Comparison of ENCODE assay signal across 8 mouse cellular contexts in genomic region chr4:129286683-129287471, GRCm38 (mm10). TPM values are rescaled to one million over a fixed set of nuclear protein-coding genes. Genes with fewer than 3 reads are reported as not detected.
DNase-seq lines count a peak whose midpoint lies in the region; ATAC-seq and TF ChIP-seq lines count a peak whose summit lies in the region.

No protein-coding gene starts in this region.

- TF ChIP-seq CTCF in thymus, adult 2 months (IDR thresholded peaks at IDR 0.05; ENCODE audit: borderline replicate concordance, control insufficient read depth, extremely low read depth, insufficient read depth, low read length, poor library complexity), result no peak

- no peak for DNase-seq in thymus, adult 2 months
- DNase-seq in thymus, postnatal 14 days, result no peak
- peak; percentile 63 for DNase-seq in forebrain, embryonic 11.5 days (ENCODE audit: low spot score)
- DNase-seq in mesoderm, embryonic 11.5 days (ENCODE audit: low read depth, low spot score), result peak; percentile 64
- DNase-seq in yolk sac, embryonic 10.5 days (ENCODE audit: low spot score), result no peak
- DNase-seq in thymus, postnatal 36 days, result no peak
- DNase-seq in urinary bladder, postnatal 36 days (ENCODE audit: low spot score in 2 of 2), result no peak

- H3K9me3 ChIP-seq in forebrain, embryonic 11.5 days (ENCODE audit: control insufficient read depth, low read length), result no peaks in the 10 kb centered on the region
- H3K9me3 ChIP-seq in hindbrain, embryonic 12.5 days (replicated peaks), result no peaks in the 10 kb centered on the region

- peak overlapping the region; percentile 96 for H3K4me2 ChIP-seq in forebrain, embryonic 11.5 days (ENCODE audit: low read depth, low read length, severe bottlenecking)
- peak overlapping the region; percentile 95 for H3K4me2 ChIP-seq in hindbrain, embryonic 12.5 days (replicated peaks)

- no peak for TF ChIP-seq POLR2A in thymus, adult 2 months (IDR thresholded peaks at IDR 0.05; ENCODE audit: control insufficient read depth, extremely low read depth, insufficient read depth, low read length, poor library complexity)

- 7% methylated on average over 28 of the region's 28 CpGs for WGBS in thymus, adult 2 months
- 3% methylated on average over 28 of the region's 28 CpGs for whole genome bisulfite sequencing in forebrain, embryonic 11.5 days
- WGBS in hindbrain, embryonic 12.5 days, result 2% methylated on average over 28 of the region's 28 CpGs

- H3K36me3 ChIP-seq in thymus, adult 2 months (ENCODE audit: control insufficient read depth, insufficient read depth, low read length), result no peaks in the 10 kb centered on the region
- no peaks in the 10 kb centered on the region for H3K36me3 ChIP-seq in forebrain, embryonic 11.5 days (ENCODE audit: control insufficient read depth, insufficient read depth, low read length)
- H3K36me3 ChIP-seq in hindbrain, embryonic 12.5 days, result no peaks in the 10 kb centered on the region

- H3K4me3 ChIP-seq in thymus, adult 2 months (ENCODE audit: control insufficient read depth, insufficient read depth, low read length), result peak overlapping the region; percentile 9; the same call in 1 of the 2 replicates
- peak overlapping the region; percentile 46 for H3K4me3 ChIP-seq in forebrain, embryonic 11.5 days (ENCODE audit: low read depth, low read length)
- H3K4me3 ChIP-seq in hindbrain, embryonic 12.5 days, result peak overlapping the region; percentile 48

- H3K9ac ChIP-seq in forebrain, embryonic 11.5 days (ENCODE audit: low read length), result peak overlapping the region; percentile 53
- peak overlapping the region; percentile 65 for H3K9ac ChIP-seq in hindbrain, embryonic 12.5 days

- H3K4me1 ChIP-seq in thymus, adult 2 months (replicated peaks; ENCODE audit: control insufficient read depth, insufficient read depth, low read length), result peaks cover 10% of the 10 kb centered on the region
- peaks cover 10% of the 10 kb centered on the region; the same call in 1 of the 2 replicates for H3K4me1 ChIP-seq in forebrain, embryonic 11.5 days (replicated peaks; ENCODE audit: control insufficient read depth, insufficient read depth, low read length)
- peaks cover 15% of the 10 kb centered on the region for H3K4me1 ChIP-seq in hindbrain, embryonic 12.5 days

- H3K27me3 ChIP-seq in thymus, adult 2 months (ENCODE audit: control insufficient read depth, insufficient read depth, low read length), result peaks cover 13% of the 10 kb centered on the region
- peaks cover 9% of the 10 kb centered on the region; the same call in 1 of the 2 replicates for H3K27me3 ChIP-seq in forebrain, embryonic 11.5 days (ENCODE audit: control insufficient read depth, insufficient read depth, low read length)
- peaks cover 16% of the 10 kb centered on the region for H3K27me3 ChIP-seq in hindbrain, embryonic 12.5 days

- H3K27ac ChIP-seq in thymus, adult 2 months (ENCODE audit: control insufficient read depth, insufficient read depth, low read length), result no peak overlapping the region
- no peak overlapping the region for H3K27ac ChIP-seq in forebrain, embryonic 11.5 days (ENCODE audit: low read depth, low read length)
- no peak overlapping the region for H3K27ac ChIP-seq in hindbrain, embryonic 12.5 days

- no peak for ATAC-seq in forebrain, embryonic 11.5 days (replicated peaks; ENCODE audit: low FRiP score)
- ATAC-seq in hindbrain, embryonic 12.5 days (ENCODE audit: low FRiP score), result peak; percentile 50; the same call in 1 of the 2 replicates

RNA-seq across cellular contexts. Expression of gene Sync, which starts 0.5 kb away (rescaled TPM):
- polyA plus RNA-seq in thymus, adult 2 months (2012; rRNA removed), result 0.50 and 0.88 TPM in 2 replicates
- 0.37 and 0.57 TPM in 2 replicates for polyA plus RNA-seq in forebrain, embryonic 11.5 days (2014; fragmentation: Nextera tagmentation; extraction: Ambion mirVana)
- 1.7 and 1.8 TPM in 2 replicates for polyA plus RNA-seq in hindbrain, embryonic 12.5 days (2016; fragmentation: Nextera tagmentation; extraction: Ambion mirVana)

RNA-seq across cellular contexts. Expression of gene C77080, which starts 25.7 kb away (rescaled TPM):
- polyA plus RNA-seq in thymus, adult 2 months (2012; rRNA removed), result 18.7 and 19.5 TPM in 2 replicates
- polyA plus RNA-seq in forebrain, embryonic 11.5 days (2014; fragmentation: Nextera tagmentation; extraction: Ambion mirVana), result 4.7 and 4.8 TPM in 2 replicates
- 6.0 and 6.4 TPM in 2 replicates for polyA plus RNA-seq in hindbrain, embryonic 12.5 days (2016; fragmentation: Nextera tagmentation; extraction: Ambion mirVana)

RNA-seq across cellular contexts. Expression of gene Rbbp4, which starts 48.3 kb away (rescaled TPM):
- polyA plus RNA-seq in thymus, adult 2 months (2012; rRNA removed), result 55.5 and 61.0 TPM in 2 replicates
- polyA plus RNA-seq in forebrain, embryonic 11.5 days (2014; fragmentation: Nextera tagmentation; extraction: Ambion mirVana), result 508 and 555 TPM in 2 replicates
- 465 and 467 TPM in 2 replicates for polyA plus RNA-seq in hindbrain, embryonic 12.5 days (2016; fragmentation: Nextera tagmentation; extraction: Ambion mirVana)

RNA-seq across cellular contexts. Expression of gene Zbtb8os, which starts 48.6 kb away (rescaled TPM):
- polyA plus RNA-seq in thymus, adult 2 months (2012; rRNA removed), result 14.3 and 14.4 TPM in 2 replicates
- polyA plus RNA-seq in forebrain, embryonic 11.5 days (2014; fragmentation: Nextera tagmentation; extraction: Ambion mirVana), result 44.9 and 46.2 TPM in 2 replicates
- 33.3 and 33.8 TPM in 2 replicates for polyA plus RNA-seq in hindbrain, embryonic 12.5 days (2016; fragmentation: Nextera tagmentation; extraction: Ambion mirVana)

Comparison
In these comparisons a context has a peak if more than half of its experiments do, and no peak if none do; other contexts are left out.
1. DNase-seq: peak in forebrain, embryonic 11.5 days (single experiment) and mesoderm, embryonic 11.5 days (single experiment); none in thymus, adult 2 months (single experiment), thymus, postnatal 14 days (single experiment), yolk sac, embryonic 10.5 days (single experiment), thymus, postnatal 36 days (0 of 2) and urinary bladder, postnatal 36 days (0 of 2).
2. Peak in every context shown above with its lines, with median percentiles within 50 percentile points of each other: H3K4me3 ChIP-seq.